Mouse (Mus musculus) right cerebral cortex, postnatal 25 days (tissue): ENCODE results near the gene Asb1.

Experiments used
- DNase-seq: peaks from one replicate; pipeline ENCODE4 v3.0.0; 2022

Gene Asb1

DNA sequence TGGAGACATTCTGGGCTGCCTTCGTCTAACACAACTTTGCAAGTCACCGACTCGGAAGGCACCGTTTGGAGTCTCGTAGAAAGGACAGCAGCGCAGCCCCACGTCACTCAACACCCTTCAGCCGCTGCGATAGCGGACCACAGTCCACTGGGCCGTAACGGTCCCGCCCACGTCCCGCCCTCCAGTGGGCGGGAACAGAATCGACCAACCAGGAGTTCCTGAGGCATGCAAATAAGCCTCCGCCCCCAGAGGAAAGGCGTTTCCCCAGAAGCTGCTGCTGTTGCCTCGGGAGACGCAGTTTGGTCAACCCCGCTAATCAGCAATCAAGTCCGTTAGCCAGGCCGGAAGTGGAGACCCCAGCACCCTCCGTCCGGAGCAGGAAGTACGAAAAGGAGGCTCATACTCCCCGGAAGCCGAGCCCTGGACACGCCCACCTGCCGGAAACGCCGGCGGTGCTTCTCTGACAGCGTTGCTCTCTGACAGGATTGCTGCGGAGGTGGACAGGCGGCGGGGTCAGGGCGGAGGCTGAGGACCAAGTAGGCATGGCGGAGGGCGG lies at the start of gene Asb1:
TSS of gene Asb1 (plus strand) at position 274 of the 556 bp plus-strand sequence.
- peak; percentile 92 for DNase-seq

DNA sequence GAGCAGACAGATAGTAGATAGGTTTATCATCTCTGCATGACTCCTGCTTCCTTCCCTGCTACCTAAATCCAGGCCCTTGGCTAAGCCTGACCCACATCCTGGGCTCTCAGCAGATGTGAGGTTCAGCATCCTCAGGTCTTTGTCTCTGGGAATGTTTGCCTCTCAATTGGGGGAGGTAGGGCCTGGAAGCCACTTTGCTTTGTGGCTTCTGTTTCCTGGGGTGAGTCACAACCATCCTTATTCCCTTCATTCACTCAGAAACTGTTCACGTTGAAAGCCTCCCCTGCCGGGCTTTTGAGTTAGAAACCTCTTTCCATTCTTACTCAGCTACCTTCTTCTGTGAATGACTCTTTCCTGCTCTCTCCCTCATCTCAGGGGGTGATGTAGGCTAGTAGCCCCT lies 47.6 kb upstream of the Asb1 start:
- DNase-seq = no peak

DNA sequence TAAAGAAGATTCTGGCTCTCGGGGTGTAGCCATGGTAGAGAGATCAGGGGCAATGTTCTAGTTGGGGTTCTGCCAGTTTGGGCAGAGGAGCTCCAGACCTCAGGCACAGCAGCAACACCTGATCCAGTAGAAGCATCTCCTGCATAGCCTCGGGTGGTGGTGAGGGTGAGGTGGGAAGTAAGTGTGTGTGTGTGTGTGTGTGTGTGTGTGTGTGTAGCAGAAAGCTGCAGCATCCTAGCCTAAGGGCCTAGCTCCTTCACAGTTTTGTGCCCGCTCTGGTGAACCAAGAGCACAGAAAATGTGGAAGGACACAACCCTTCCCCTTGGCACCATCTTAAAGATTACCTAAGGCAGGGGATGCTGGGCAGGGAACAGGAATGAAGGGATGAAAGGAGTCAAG lies 46.4 kb upstream of the Asb1 start:
- no peak for DNase-seq

DNA sequence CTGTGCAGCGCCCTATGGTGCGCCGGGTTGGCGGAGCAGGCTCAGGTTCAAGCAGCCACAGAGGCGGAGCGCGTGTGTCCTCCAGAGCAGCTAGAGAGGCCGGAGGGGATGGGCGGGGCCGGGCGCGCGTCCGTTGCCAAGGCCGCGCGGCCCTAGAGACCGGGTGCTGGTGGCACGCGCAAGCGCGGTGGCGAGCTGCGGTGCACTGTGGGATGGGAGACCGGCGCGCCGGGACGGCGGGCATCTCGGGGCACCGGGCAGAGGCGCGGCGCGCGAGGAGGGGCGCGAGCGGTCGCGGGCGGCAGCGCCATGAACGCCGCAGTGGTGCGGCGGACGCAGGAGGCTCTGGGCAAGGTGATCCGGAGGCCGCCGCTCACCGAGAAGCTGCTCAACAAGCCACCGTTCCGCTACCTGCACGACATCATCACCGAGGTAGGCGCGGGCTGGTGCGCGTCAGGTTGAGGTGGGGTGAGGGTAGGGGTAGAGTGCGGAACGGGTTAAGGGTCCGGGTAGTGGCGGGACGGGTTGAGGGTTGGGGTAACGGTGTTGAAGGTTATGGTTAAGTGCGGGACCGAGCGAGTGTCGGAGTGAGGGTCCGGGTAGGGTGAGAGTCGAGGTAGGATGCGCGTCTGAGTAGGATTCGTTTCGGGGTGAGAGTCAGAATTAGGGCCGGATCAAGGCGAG lies 45.7 kb upstream of the Asb1 start, which contains the start of gene Traf3ip1:
TSS of gene Traf3ip1 (plus strand) at position 191 of the 684 bp plus-strand sequence.
- DNase-seq = peak; percentile 90

DNA sequence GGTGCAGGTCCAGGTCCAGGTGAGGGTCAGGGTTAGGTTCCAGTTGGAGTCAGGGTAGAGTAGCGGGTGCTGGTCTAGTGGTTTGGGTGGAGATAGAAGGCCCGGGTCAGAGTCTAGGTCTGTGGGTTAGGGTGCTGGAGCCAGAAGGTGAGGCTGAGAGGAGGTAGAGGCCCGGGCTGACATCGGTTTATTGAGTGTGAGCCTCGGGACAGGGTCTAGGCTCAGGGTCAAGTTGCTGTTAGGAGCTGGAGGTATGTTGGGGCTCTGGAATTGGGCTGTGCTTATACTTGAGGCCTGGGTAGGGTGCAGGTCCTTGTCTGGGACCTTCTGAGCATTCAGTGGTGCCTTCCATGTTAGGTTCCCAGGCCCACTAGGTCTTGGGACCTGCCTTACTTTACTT lies 45.0 kb upstream of the Asb1 start:
- no peak for DNase-seq

DNA sequence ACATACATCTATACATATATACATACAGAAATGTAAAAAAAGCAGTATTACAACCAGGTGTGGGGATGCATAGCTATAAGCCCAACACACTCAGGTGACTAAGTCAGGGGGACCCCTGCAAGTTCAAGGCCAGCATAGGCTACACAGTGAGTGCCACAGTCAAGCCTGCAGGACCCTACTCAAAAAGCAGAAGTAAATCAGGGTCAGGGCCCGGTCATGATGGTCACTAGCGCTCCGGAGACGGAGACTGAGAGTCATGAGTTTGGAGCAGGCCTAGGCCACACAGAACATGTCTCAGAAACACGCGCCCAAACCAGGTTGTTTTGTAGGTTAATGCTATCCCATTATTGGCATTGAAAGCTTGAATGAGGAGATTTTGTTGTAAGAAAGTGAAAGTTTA lies 41.8 kb upstream of the Asb1 start:
- no peak for DNase-seq

DNA sequence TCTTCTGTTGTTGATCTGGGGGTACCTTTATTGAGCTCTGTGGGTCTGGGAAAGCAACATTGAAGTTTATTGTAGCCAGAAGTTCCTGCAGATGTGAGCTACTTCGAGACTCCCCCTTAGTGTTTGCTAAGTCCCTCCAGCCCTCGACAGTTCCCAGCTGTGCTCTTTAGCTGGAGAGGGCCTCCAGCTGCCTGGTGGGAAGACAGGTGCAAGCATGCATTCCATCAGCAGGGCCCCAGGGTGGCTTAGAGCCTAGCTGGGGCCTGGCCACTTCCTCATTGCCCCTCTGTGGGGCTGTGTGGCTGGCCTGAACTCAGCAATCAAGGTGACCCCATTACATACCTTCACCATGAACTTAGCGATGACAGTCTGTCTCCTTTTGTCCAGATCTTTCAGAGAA lies 35.7 kb upstream of the Asb1 start:
- DNase-seq = no peak

DNA sequence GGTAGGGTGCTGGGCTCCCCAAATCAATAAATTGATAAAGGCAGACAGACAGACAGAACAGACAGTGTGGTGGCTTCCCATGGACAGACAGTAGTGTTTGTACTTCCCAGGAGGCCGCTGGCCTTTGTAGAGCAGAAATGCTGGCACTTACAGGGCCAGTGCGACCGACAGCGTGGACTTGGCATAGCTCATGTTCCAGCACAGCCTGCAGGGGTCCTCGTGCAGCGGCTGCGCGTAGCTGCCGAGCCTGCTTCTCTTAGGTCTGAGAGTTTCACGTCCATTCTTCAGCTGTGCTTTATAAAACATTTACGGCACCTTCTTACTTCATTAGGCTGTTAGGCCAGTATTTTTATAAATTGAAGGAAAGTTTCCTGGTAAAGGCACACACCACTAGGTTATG lies 25.4 kb upstream of the Asb1 start:
- DNase-seq = no peak

DNA sequence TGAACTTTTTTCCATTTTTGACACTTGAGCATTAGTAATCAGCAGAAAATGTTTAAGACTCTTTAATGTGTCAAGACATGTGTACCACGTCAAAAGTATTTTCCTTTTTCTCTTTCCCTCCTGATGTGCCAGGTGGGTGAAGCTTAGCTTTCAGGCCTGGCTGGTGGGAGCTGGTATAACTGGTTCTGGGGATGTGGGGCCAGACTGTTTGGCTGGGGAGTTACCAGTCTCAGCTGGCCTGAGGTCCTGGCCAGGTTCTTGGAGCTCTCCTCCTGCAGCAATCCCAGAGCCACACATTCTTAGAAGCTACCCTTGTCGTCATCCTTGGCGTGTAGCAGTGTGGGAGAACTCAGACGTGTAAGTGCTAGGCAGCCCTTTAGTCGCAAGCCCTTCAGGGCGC lies 24.7 kb upstream of the Asb1 start:
- DNase-seq = no peak

DNA sequence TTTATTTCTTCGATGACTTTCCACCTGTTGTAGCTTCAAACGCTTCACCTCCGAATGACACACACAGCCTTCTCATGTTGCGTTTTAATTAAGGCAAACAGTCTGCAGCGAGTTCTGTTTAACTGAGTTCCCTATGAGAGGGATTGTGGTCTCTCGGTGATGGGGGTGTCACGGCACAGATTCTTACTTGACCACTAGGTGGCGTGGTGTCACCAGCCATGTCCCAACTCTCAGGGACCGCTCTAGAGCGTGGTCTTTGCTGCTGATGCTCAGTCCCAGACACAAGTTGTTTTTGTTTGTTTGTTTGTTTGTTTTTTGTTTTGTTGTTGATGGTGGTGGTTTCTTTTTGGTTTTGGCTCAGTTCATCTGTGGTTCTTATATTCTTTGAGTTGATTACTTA lies 16.6 kb upstream of the Asb1 start:
- DNase-seq = peak; percentile 41

DNA sequence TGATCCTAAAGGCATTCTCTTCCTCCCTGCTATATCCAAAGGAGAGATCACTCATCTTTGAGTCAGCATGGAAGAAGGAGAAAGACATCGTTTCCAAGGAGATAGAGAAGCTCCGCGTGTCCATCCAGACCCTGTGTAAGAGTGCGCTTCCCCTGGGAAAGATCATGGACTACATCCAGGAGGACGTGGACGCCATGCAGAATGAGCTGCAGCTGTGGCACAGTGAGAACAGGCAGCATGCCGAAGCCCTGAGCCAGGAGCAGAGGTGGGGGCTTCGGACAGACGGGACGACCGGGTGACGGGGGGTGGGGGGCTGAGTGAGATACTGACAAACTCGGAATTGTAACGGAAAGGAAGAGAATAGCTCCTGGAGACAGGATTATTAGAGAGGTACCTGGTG lies 14.5 kb upstream of the Asb1 start:
- no peak for DNase-seq

DNA sequence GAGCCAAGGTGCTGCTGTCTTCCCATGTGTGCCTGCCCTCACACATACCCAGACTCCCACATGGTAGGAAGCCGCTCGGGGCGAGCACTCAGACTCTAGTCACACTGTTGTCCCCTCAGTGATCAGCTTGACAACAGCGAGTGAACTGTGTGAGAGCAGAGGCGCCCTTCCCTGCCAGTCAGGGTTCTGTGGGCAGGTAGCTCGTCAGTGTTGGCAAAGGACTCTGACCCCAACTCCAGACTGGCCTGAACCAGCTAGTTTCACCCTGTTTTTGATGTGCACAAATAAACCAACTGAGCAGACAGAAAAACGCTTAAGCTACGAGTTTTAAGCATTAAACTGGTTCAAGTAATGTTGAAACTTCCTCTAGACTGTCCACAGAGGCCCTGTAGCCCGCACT lies 10.2 kb upstream of the Asb1 start:
- DNase-seq = no peak

DNA sequence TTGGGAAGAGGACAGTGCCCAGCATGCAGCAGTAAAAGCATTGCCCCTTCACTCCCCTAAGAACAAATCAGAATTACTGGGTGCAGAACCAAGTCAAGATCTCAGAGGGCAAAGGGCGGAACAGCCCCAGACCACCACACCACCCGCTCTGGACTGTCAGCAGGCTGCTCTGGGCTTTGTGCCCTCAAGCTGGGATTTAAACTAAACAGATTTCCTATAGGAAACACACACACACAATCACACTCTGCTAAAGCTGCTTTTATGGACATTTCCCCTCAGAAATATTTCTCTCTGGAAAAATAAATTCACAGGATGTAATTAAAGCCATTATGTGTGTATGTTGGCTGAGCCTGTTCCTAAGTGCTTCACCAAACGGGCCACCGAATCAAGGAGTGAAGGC lies 8.1 kb upstream of the Asb1 start:
- no peak for DNase-seq

DNA sequence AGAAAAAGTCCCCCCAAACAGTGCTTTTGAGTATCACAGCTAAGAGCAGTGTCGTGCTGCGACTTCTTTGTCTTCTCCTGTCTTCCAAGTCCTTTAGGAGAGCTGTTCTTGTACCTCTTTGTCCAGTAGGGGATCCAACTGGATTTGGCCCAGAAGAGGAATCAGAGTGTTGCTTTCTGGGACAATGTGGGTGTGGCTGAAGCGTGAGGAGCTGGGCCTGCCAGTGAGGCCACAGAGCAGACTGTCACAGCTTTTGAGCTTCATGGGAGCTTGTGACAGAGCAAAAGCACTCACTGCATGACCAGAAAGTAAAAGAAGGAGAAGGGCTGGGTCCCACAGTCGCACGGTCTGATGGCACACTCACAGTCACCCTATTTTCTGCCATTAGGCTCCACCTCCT lies 7.5 kb upstream of the Asb1 start:
- no peak for DNase-seq

DNA sequence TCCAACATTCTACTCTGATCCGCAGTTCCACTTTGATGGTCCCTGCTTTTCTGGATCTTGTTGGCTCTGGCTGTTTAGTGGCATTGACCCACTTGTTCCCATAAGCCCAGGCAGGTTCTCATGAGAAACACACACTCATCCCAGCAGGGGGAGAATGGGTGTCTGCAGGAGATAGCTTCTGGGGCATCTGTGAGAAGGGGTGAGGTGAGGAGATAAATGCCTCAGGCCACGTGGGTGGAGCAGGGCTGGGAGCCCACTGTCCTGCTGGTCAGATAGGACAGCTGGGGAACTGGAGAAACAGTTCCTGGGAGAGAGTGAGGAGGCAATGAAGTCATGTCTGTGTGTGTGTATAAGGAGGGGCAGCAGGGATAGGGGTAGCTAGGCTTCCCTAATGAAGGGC lies 6.9 kb upstream of the Asb1 start:
- no peak for DNase-seq

DNA sequence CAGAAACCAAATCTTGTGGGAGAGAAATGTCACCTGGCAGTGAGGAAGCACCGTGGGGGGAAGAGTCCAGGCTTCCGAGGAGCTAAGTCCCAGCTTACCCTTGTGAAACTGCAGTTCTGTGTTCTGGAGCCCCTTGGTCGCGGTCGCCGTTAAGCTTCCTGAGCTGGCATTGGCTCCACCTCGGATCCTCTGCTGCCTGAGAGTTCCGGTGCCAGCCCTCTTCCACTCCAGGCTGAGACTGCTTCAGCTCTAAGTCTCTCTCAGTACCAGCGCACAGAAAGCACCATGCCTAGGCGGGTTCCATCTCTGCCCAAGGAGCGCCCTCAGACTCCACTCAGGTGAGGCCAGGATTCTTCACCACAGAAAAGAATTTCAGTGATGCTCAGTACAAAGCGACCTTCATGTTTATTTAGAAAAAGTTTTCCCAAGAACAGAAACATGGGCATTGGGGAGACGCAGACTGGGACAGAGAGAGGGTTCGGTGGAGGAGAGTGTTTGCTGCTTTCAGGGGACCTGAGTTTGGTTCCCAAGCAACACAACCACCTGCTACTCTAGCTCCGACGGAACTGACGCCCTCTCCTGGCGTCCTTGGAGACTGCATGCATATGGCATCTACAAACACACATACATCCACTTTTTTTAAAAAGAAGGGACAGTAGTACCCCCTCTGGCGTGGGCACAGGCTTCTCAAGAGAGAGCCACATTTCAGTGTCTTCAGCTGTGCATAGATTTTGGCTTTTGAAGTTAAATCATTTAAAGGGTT lies 6.2 kb upstream of the Asb1 start:
- DNase-seq = no peak

DNA sequence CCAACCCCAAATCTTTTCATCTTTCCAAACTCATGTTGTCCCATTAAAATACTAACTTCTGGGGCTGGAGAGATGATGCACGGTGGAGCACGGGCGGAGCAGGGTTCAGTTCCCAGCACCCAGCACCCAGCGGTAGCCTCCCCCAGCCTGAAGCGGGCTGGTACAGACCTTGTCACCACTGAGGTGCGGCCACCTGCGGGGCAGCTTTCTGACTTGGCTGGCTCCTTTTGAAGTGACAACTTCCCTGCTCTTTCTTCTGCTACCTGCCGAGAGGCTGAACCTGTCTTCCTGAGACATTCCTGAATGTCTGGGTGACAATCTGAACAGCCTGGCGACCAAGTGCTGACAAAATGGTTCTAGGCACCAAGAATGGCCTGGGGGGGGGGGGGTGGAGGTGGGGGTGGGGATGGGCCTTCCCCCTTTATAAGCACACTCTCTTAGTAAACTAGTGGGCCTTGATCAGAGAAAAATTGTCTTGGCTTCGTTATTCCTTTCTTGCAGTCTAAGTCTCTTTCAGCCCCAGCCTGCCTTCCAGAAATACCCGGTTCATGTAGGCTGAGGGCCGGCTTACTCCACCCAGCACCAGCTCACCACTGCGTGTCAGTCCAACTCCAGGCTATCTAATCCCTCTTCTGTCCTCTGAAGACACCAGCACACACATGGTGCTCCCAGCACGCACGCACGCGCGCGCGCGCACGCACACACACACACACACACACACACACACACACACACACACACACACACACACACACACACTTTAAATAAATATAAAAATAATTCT lies 2.4 kb upstream of the Asb1 start:
- DNase-seq = no peak

DNA sequence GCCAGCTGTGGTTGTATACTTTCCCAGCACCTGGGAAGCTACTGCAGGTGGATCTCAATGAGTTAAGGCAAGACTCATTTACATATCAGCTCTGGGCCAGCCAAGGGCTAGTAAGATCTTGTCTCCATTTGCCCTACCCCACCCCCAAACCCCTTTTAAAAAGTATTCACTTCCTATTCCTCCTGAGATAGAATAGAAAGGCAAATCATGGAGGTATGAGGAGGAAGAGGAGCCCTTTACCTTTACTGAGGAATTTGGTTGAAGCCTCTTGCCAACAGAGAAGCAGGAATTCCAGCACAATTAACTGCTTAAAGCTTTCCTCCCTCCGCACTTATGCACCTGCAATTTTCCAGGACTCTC lies 1.8 kb upstream of the Asb1 start:
- no peak for DNase-seq

DNA sequence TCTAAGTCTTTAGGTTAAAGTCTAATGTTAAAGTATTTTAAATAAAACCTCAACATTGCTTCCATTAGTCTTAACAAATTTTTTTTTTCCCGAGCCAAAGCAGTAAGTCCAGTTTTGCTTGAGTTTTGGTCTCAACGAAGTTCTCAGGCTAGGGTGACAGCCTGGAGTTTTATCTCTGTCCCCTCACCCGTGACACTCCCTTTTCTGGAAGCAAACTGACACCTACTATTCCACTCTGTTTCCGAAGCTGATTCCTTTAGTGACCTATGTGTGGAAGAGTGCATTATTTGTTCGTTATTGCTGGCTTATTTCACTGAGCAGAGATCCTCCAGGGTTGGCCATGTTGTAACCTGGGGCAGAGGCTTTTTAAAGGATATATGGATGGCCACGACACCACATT lies 1.1 kb upstream of the Asb1 start:
- no peak for DNase-seq

DNA sequence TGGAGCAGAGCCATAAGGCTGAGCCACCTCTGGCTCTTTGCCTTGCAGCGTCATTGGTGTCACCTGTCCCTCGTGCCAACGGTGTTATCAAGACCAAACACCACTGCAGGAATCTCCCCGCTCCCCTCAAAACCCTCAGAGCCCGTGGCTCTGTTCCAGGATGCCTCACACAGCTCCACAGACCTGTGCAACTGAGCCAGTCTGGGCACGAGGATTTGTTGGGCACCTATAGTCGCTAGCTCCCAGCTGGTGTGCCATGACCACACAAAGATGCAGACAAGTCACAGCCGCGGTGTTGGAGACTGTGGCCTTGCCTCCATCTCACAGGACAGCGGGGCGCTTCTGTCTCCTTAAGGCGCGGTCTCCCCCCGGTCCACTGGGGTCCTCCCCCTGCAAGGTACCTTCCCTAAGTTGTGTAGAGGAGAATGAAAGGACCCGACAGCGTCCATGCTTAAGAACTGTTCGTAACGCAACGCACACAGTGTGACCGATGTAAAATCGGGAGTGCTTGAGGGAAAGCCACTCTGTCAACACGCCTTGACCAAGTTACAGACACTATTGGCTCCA lies 557 bp upstream of the Asb1 start:
- peak; percentile 12 for DNase-seq

DNA sequence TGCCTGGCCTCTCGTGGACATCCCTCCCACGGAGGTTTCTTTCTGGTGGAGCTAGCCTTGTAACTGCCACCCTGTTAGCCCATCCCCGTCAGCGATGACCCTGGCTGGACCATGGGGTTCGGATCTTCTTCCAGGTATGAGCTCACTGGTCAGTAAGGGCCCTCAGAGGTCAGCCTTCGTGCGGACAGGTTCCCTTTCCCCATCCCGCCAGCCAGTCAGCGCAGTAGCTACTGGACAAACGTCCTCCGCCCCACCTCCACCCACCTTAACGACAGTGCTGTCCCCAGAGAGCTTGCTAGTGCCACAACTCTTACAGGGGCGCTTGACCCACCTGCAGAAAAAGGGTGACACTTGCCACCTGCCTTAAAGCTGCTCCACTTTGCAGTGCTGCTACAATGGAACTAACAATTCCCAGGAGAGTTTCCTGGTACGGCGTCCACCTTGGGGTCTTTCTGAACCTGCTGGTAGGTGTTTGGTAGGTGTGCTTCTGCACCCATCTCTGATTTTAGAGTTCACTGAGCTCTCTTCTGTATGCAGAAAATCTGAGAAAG lies 773 bp downstream of the Asb1 start:
- no peak for DNase-seq

DNA sequence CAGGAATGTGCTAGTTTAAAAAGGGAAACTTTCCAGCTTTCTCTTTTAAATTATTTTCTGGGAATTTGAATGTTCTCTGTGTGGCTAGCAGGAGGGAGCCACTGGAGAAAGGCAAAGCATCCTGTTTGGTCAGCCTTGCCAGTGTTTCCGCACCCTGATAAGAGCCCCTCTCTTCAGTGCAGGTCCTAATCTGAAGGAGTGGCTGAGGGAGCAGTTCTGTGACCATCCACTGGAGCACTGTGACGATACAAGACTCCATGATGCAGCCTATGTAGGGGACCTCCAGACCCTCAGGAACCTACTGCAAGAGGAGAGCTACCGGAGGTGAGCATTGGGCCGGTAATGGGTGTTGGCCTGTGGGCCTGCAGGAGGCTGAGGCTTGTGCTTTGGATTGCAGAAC lies 3.6 kb downstream of the Asb1 start:
- DNase-seq = no peak

DNA sequence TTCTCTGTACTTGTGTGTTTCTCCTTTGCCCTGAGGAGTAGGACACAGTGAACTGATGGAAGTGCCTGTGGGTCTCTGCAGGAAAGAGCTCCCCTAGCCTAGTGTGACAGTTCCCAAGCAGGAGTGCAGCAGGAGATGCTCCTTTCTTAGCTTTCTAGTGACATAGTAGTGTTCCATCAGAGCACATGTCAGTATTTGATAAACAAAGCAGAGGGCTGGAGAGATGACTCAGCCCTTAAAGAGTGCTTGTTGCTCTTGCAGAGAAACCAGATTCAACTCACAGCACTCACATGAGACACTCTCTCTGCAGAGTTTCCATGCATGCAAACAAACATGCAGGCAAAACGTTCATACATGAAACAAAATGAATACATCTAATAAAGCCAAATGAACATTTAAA lies 4.9 kb downstream of the Asb1 start:
- no peak for DNase-seq
